Mouse (Mus musculus) myocyte (in vitro differentiated cells): ENCODE measurements around the gene Ung.

Source experiments
- CEBPB ChIP-seq: IDR thresholded peaks from 2 replicates; pipeline ENCODE4 v1.6.1; 2011; ENCODE audit warnings: mild to moderate bottlenecking, moderate library complexity; ENCODE audit not compliant: poor library complexity, insufficient read depth, severe bottlenecking
- E2F4 ChIP-seq: IDR thresholded peaks from one replicate; pipeline ENCODE4 v1.6.1; 2011; ENCODE audit warnings: mild to moderate bottlenecking, control low read depth, moderate library complexity; ENCODE audit not compliant: insufficient read depth
- MAX ChIP-seq: IDR thresholded peaks from one replicate; pipeline ENCODE4 v1.6.1; 2011; ENCODE audit warnings: low read depth, mild to moderate bottlenecking, control low read depth
- POLR2A ChIP-seq: IDR thresholded peaks from one replicate; pipeline ENCODE4 v1.6.1; 2011; ENCODE audit warnings: low read depth, mild to moderate bottlenecking, control low read depth, moderate library complexity; ENCODE audit not compliant: insufficient read length
- SRF ChIP-seq: IDR thresholded peaks from one replicate; pipeline ENCODE4 v1.6.1; 2011; ENCODE audit warnings: low read depth; ENCODE audit not compliant: control insufficient read depth, insufficient read length
- TCF12 ChIP-seq: IDR thresholded peaks from one replicate; pipeline ENCODE4 v1.6.1; 2011; ENCODE audit warnings: mild to moderate bottlenecking, control low read depth; ENCODE audit not compliant: poor library complexity, insufficient read depth, severe bottlenecking
- TCF3 ChIP-seq: IDR thresholded peaks from one replicate; pipeline ENCODE4 v1.6.1; 2011; ENCODE audit warnings: low read depth, control low read depth; ENCODE audit not compliant: insufficient read length
- USF1 ChIP-seq: IDR thresholded peaks from one replicate; pipeline ENCODE4 v1.6.1; 2011; ENCODE audit warnings: low read depth, mild to moderate bottlenecking, control low read depth, moderate library complexity

DNA sequence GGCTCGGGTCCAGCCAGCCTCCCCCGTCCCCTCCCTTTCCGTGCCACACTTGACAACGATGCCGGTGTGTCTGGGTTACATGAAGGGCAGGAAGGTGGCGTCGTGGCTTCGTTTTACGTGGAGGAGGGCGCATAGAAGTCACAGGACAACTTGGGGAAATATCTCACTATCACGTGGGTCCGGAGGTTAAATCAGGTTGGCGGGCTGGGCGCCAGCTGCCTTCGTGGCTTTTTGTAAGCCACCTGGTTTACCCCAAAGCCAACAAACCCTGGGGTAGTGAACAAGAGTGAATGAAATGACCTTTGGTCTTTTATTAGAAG lies 1.3 kb downstream of the Ung start:
- TF ChIP-seq CEBPB: no peak
- no peak for TF ChIP-seq POLR2A
- no peak for TF ChIP-seq MAX
- no peak for TF ChIP-seq SRF
- TF ChIP-seq USF1: no peak
- TF ChIP-seq E2F4: no peak
- no peak for TF ChIP-seq TCF3
- TF ChIP-seq TCF12: no peak
